Mouse (Mus musculus): ENCODE results near the gene Tnk2. TPM values are rescaled to one million over a fixed set of nuclear protein-coding genes. Genes with fewer than 3 reads are reported as not detected.

The Tnk2 gene
- polyA plus RNA-seq, 1 experiment from 2014 or later, result 19.0 TPM

- peaks cover 21% of the 10 kb centered on the region for H3K4me1 ChIP-seq (ENCODE audit: control insufficient read depth, insufficient read depth, low read length)
- no peaks in the 10 kb centered on the region for H3K27me3 ChIP-seq (ENCODE audit: control insufficient read depth, insufficient read depth, low read depth, low read length)
- H3K4me3 ChIP-seq (ENCODE audit: low read depth, low read length), result no peak overlapping the region
- H3K36me3 ChIP-seq (ENCODE audit: control insufficient read depth, insufficient read depth, low read length), result no peaks in the 10 kb centered on the region
- H3K4me2 ChIP-seq (ENCODE audit: low read length), result peak overlapping the region; percentile 29; the same call in 1 of the 2 replicates
- 51% methylated on average over 13 of the region's 13 CpGs for WGBS
- no peak for ATAC-seq
- H3K9me3 ChIP-seq (replicated peaks; ENCODE audit: control insufficient read depth, low read length, poor library complexity, severe bottlenecking), result no peaks in the 10 kb centered on the region
- H3K9ac ChIP-seq (ENCODE audit: low read depth, low read length), result 0 out of 2 replicates have a peak overlapping the region, but pooled peaks have one; percentile 20
- H3K27ac ChIP-seq (ENCODE audit: low read length), result 0 out of 2 replicates have a peak overlapping the region, but pooled peaks have one; percentile 38
Observed at GRCm38 (mm10) chr16:32642280-32642679, 1.4 kb upstream of the Tnk2 start.

- Histone ChIP-seq H3K27ac (ENCODE audit: low read length) (peak overlapping the region; percentile 85), H3K4me1 (ENCODE audit: control insufficient read depth, insufficient read depth, low read length) (peaks cover 18% of the 10 kb centered on the region), H3K36me3 (ENCODE audit: control insufficient read depth, insufficient read depth, low read length) (no peaks in the 10 kb centered on the region), H3K4me3 (ENCODE audit: low read depth, low read length) (peak overlapping the region; percentile 95), H3K27me3 (ENCODE audit: control insufficient read depth, insufficient read depth, low read depth, low read length) (no peaks in the 10 kb centered on the region), H3K9me3 (replicated peaks; ENCODE audit: control insufficient read depth, low read length, poor library complexity, severe bottlenecking) (no peaks in the 10 kb centered on the region), H3K4me2 (ENCODE audit: low read length) (peak overlapping the region; percentile 57), H3K9ac (ENCODE audit: low read depth, low read length) (peak overlapping the region; percentile 90)
- peak; percentile 80 for ATAC-seq
- WGBS, result under 1% methylated on average over 58 of the region's 82 CpGs
Observed at GRCm38 (mm10) chr16:32644069-32644800, 561 bp downstream of the Tnk2 start.

- H3K4me2 ChIP-seq (ENCODE audit: low read length), result peak overlapping the region; percentile 57
- WGBS, result 14% methylated on average over 12 of the region's 12 CpGs
- peak overlapping the region; percentile 95 for H3K4me3 ChIP-seq (ENCODE audit: low read depth, low read length)
- H3K9ac ChIP-seq (ENCODE audit: low read depth, low read length), result peak overlapping the region; percentile 90
- H3K27ac ChIP-seq (ENCODE audit: low read length), result peak overlapping the region; percentile 85
- no peaks in the 10 kb centered on the region for H3K27me3 ChIP-seq (ENCODE audit: control insufficient read depth, insufficient read depth, low read depth, low read length)
- H3K36me3 ChIP-seq (ENCODE audit: control insufficient read depth, insufficient read depth, low read length), result no peaks in the 10 kb centered on the region
- peak; percentile 16; the same call in 1 of the 2 replicates for ATAC-seq
- peaks cover 18% of the 10 kb centered on the region for H3K4me1 ChIP-seq (ENCODE audit: control insufficient read depth, insufficient read depth, low read length)
- no peaks in the 10 kb centered on the region for H3K9me3 ChIP-seq (replicated peaks; ENCODE audit: control insufficient read depth, low read length, poor library complexity, severe bottlenecking)
Observed at GRCm38 (mm10) chr16:32644801-32645170, 1.1 kb downstream of the Tnk2 start.

- Histone ChIP-seq H3K36me3 (ENCODE audit: control insufficient read depth, insufficient read depth, low read length) (no peaks in the 10 kb centered on the region), H3K27me3 (ENCODE audit: control insufficient read depth, insufficient read depth, low read depth, low read length) (no peaks in the 10 kb centered on the region), H3K4me3 (ENCODE audit: low read depth, low read length) (peak overlapping the region; percentile 95), H3K9me3 (replicated peaks; ENCODE audit: control insufficient read depth, low read length, poor library complexity, severe bottlenecking) (no peaks in the 10 kb centered on the region), H3K4me2 (ENCODE audit: low read length) (peak overlapping the region; percentile 57), H3K27ac (ENCODE audit: low read length) (peak overlapping the region; percentile 47), H3K9ac (ENCODE audit: low read depth, low read length) (peak overlapping the region; percentile 90), H3K4me1 (ENCODE audit: control insufficient read depth, insufficient read depth, low read length) (peaks cover 18% of the 10 kb centered on the region)
- peak; percentile 30; the same call in 1 of the 2 replicates for ATAC-seq
- 16% methylated on average over 14 of the region's 14 CpGs for WGBS
Observed at GRCm38 (mm10) chr16:32645361-32645914, 1.8 kb downstream of the Tnk2 start.

GRCm38 (mm10) chr16:32646014-32646413 is 2.3 kb downstream of the Tnk2 start:
- no peaks in the 10 kb centered on the region for H3K36me3 ChIP-seq (ENCODE audit: control insufficient read depth, insufficient read depth, low read length)
- H3K4me1 ChIP-seq (ENCODE audit: control insufficient read depth, insufficient read depth, low read length), result peaks cover 18% of the 10 kb centered on the region
- peak overlapping the region; percentile 90; the same call in 1 of the 2 replicates for H3K9ac ChIP-seq (ENCODE audit: low read depth, low read length)
- peak overlapping the region; percentile 57 for H3K4me2 ChIP-seq (ENCODE audit: low read length)
- no peak for ATAC-seq
- H3K27ac ChIP-seq (ENCODE audit: low read length), result no peak overlapping the region
- H3K9me3 ChIP-seq (replicated peaks; ENCODE audit: control insufficient read depth, low read length, poor library complexity, severe bottlenecking), result no peaks in the 10 kb centered on the region
- H3K4me3 ChIP-seq (ENCODE audit: low read depth, low read length), result peak overlapping the region; percentile 95
- whole genome bisulfite sequencing, result 87% methylated on average over 9 of the region's 9 CpGs
- no peaks in the 10 kb centered on the region for H3K27me3 ChIP-seq (ENCODE audit: control insufficient read depth, insufficient read depth, low read depth, low read length)

- Histone ChIP-seq H3K9me3 (replicated peaks; ENCODE audit: control insufficient read depth, low read length, poor library complexity, severe bottlenecking) (no peaks in the 10 kb centered on the region), H3K4me2 (ENCODE audit: low read length) (no peak overlapping the region), H3K9ac (ENCODE audit: low read depth, low read length) (no peak overlapping the region), H3K27ac (ENCODE audit: low read length) (no peak overlapping the region), H3K27me3 (ENCODE audit: control insufficient read depth, insufficient read depth, low read depth, low read length) (no peaks in the 10 kb centered on the region), H3K36me3 (ENCODE audit: control insufficient read depth, insufficient read depth, low read length) (no peaks in the 10 kb centered on the region), H3K4me3 (ENCODE audit: low read depth, low read length) (no peak overlapping the region), H3K4me1 (ENCODE audit: control insufficient read depth, insufficient read depth, low read length) (peaks cover 16% of the 10 kb centered on the region)
- no peak for ATAC-seq
Observed at GRCm38 (mm10) chr16:32647712-32648111, 4.0 kb downstream of the Tnk2 start.

GRCm38 (mm10) chr16:32650461-32650860 is 6.8 kb downstream of the Tnk2 start:
- Histone ChIP-seq H3K4me1 (ENCODE audit: control insufficient read depth, insufficient read depth, low read length) (peaks cover 11% of the 10 kb centered on the region), H3K36me3 (ENCODE audit: control insufficient read depth, insufficient read depth, low read length) (no peaks in the 10 kb centered on the region), H3K27ac (ENCODE audit: low read length) (no peak overlapping the region), H3K4me3 (ENCODE audit: low read depth, low read length) (no peak overlapping the region), H3K4me2 (ENCODE audit: low read length) (no peak overlapping the region), H3K9ac (ENCODE audit: low read depth, low read length) (no peak overlapping the region), H3K27me3 (ENCODE audit: control insufficient read depth, insufficient read depth, low read depth, low read length) (no peaks in the 10 kb centered on the region), H3K9me3 (replicated peaks; ENCODE audit: control insufficient read depth, low read length, poor library complexity, severe bottlenecking) (no peaks in the 10 kb centered on the region)
- ATAC-seq, result no peak

GRCm38 (mm10) chr16:32650974-32651618 is 7.4 kb downstream of the Tnk2 start:
- H3K27ac ChIP-seq (ENCODE audit: low read length), result no peak overlapping the region
- WGBS, result 91% methylated on average over 5 of the region's 5 CpGs

More at GRCm38 (mm10) chr16:32650974-32651618, 7.4 kb downstream of the Tnk2 start:
- Histone ChIP-seq H3K4me2 (ENCODE audit: low read length) (no peak overlapping the region), H3K36me3 (ENCODE audit: control insufficient read depth, insufficient read depth, low read length) (no peaks in the 10 kb centered on the region), H3K27me3 (ENCODE audit: control insufficient read depth, insufficient read depth, low read depth, low read length) (no peaks in the 10 kb centered on the region), H3K4me1 (ENCODE audit: control insufficient read depth, insufficient read depth, low read length) (peaks cover 4% of the 10 kb centered on the region), H3K9ac (ENCODE audit: low read depth, low read length) (no peak overlapping the region), H3K9me3 (replicated peaks; ENCODE audit: control insufficient read depth, low read length, poor library complexity, severe bottlenecking) (no peaks in the 10 kb centered on the region), H3K4me3 (ENCODE audit: low read depth, low read length) (no peak overlapping the region)
- no peak for ATAC-seq

Data from midbrain, embryonic 16.5 days (tissue).